Comparison of ENCODE assay signal across 24 mouse cellular contexts in the genomic region with DNA sequence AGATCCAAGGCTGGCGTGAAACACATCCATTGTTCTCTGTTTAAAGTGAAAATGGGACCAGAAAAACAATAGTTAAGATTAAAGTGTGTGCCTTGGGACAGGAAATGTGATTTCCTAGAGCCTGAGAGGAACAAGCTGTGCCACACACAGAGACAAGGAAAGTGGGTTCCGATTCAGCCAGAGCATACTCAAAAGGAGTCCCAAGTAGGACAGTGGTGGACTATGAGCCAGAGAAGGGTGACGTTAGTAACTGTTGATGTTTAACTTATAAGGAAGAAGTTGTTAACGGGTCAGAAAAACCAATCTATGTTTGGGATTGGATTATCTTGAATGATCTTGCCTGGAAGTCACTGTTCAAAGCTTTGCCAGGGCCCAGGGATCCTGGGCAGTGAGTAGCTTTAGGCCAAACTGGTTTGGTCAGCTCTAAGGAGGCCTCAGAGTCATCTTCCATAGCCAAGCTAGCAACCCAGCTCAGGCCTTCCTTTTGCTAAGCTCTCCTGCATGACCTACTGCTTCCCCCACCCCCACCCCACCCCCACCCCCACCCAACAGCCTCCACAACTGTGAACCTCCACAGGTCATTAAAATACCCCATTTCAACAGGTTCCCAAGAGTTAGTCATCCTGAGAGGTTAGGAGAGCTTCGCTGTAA.
A peak's percentile ranks its signal among the peaks of the same experiment; 100 is the strongest.
DNase-seq lines count a peak whose midpoint lies in the region; ATAC-seq and TF ChIP-seq lines count a peak whose summit lies in the region.
"Had no signal": no experiment of that assay in that cellular context is flagged by ENCODE, and none has a peak within 500 bp of the region (broad histone marks: within the 10 kb centered on the region; RNA-seq: fewer than 3 reads in every experiment).

No protein-coding gene starts in this region.

- H3K27ac ChIP-seq in kidney, embryonic 16.5 days (ENCODE audit: low read length): 0 out of 2 replicates have a peak overlapping the region, but pooled peaks have one; percentile 24
- 0 out of 2 replicates have a peak overlapping the region, but pooled peaks have one; percentile 36 for H3K27ac ChIP-seq in stomach, postnatal 0 days (replicated peaks)
- H3K27ac ChIP-seq: forebrain, embryonic 10.5 days; forebrain, embryonic 13.5 days; heart, embryonic 15.5 days; hindbrain, embryonic 10.5 days; hindbrain, embryonic 13.5 days had no signal

- CTCF ChIA-PET in Patski (lab: Charles Lee): no interaction called here

- peaks cover 16% of the 10 kb centered on the region; the same call in 1 of the 2 replicates for H3K4me1 ChIP-seq in kidney, embryonic 16.5 days (ENCODE audit: insufficient read depth, low read length)
- H3K4me1 ChIP-seq in stomach, postnatal 0 days (replicated peaks; ENCODE audit: control insufficient read depth, insufficient read depth): no peaks in the 10 kb centered on the region
- H3K4me1 ChIP-seq: forebrain, embryonic 13.5 days; heart, embryonic 12.5 days; heart, embryonic 15.5 days; hindbrain, embryonic 13.5 days had no signal

- no peak for TF ChIP-seq CTCF in Patski (IDR thresholded peaks at IDR 0.05)
- TF ChIP-seq CTCF in stomach, postnatal 0 days (IDR thresholded peaks at IDR 0.05; ENCODE audit: low read depth): no peak

- H3K4me2 ChIP-seq in kidney, embryonic 16.5 days (replicated peaks; ENCODE audit: low read depth, low read length): no peak overlapping the region
- no peak overlapping the region for H3K4me2 ChIP-seq in stomach, postnatal 0 days (replicated peaks; ENCODE audit: low read depth)
- H3K4me2 ChIP-seq: forebrain, embryonic 13.5 days; heart, embryonic 12.5 days; heart, embryonic 15.5 days; hindbrain, embryonic 13.5 days had no signal

- H3K27me3 ChIP-seq in kidney, embryonic 16.5 days (ENCODE audit: insufficient read depth, low read length): no peaks in the 10 kb centered on the region
- H3K27me3 ChIP-seq in Patski: no peaks in the 10 kb centered on the region
- no peaks in the 10 kb centered on the region for H3K27me3 ChIP-seq in stomach, postnatal 0 days (ENCODE audit: control insufficient read depth, insufficient read depth, low read length)
- H3K27me3 ChIP-seq: forebrain, embryonic 13.5 days; heart, embryonic 12.5 days; heart, embryonic 15.5 days; hindbrain, embryonic 13.5 days had no signal

- POLR2A ChIA-PET in Patski (lab: Charles Lee): interaction anchor here (0.6 kb wide), 1 partner anchor 29 kb away, joined by 4 read pairs; no protein-coding TSS in a partner anchor

- ATAC-seq in kidney, embryonic 16.5 days (ENCODE audit: low FRiP score, low TSS enrichment): peak; percentile 85
- ATAC-seq in Patski: peak; percentile 41
- ATAC-seq in stomach, postnatal 0 days (ENCODE audit: low FRiP score, low TSS enrichment): no peak
- ATAC-seq: CD4-positive, CD25-positive, alpha-beta regulatory T cell, adult 4 months; forebrain, embryonic 13.5 days; forebrain, embryonic 16.5 days; hindbrain, embryonic 16.5 days had no signal

- in situ Hi-C loops in Patski (cut with MboI; ENCODE audit: low pct_unique_long_range_greater_than_20kb): no loop called here

- no peaks in the 10 kb centered on the region for H3K9me3 ChIP-seq in kidney, embryonic 16.5 days (ENCODE audit: low read length)
- no peaks in the 10 kb centered on the region for H3K9me3 ChIP-seq in stomach, postnatal 0 days (ENCODE audit: control insufficient read depth, low read length)
- H3K9me3 ChIP-seq: forebrain, embryonic 10.5 days; forebrain, embryonic 13.5 days; heart, embryonic 12.5 days; heart, embryonic 15.5 days; hindbrain, embryonic 10.5 days; hindbrain, embryonic 13.5 days had no signal

- H3K36me3 ChIP-seq in kidney, embryonic 16.5 days (ENCODE audit: insufficient read depth, low read length): no peaks in the 10 kb centered on the region
- H3K36me3 ChIP-seq in stomach, postnatal 0 days (ENCODE audit: control insufficient read depth, insufficient read depth, low read length): no peaks in the 10 kb centered on the region
- H3K36me3 ChIP-seq: forebrain, embryonic 10.5 days; heart, embryonic 12.5 days; heart, embryonic 15.5 days; hindbrain, embryonic 10.5 days; hindbrain, embryonic 13.5 days had no signal

- no peak for TF ChIP-seq EP300 in stomach, postnatal 0 days (optimal IDR thresholded peaks at IDR 0.05)

- H3K4me3 ChIP-seq in kidney, embryonic 16.5 days (ENCODE audit: low read length): no peak overlapping the region
- H3K4me3 ChIP-seq in stomach, postnatal 0 days (ENCODE audit: low read depth, low read length): no peak overlapping the region
- H3K4me3 ChIP-seq: forebrain, embryonic 10.5 days; forebrain, embryonic 13.5 days; heart, embryonic 12.5 days; heart, embryonic 15.5 days; hindbrain, embryonic 10.5 days; hindbrain, embryonic 13.5 days had no signal

- no peak overlapping the region for H3K9ac ChIP-seq in kidney, embryonic 16.5 days (replicated peaks; ENCODE audit: low read length)
- H3K9ac ChIP-seq in stomach, postnatal 0 days (ENCODE audit: low read length): no peak overlapping the region
- H3K9ac ChIP-seq: forebrain, embryonic 13.5 days; heart, embryonic 12.5 days; heart, embryonic 15.5 days; hindbrain, embryonic 13.5 days had no signal

- DNase-seq in kidney, adult 9 months: peak; percentile 16
- DNase-seq in kidney, postnatal 14 days: no peak
- no peak for DNase-seq in kidney, postnatal 25 days
- DNase-seq in Patski (ENCODE audit: low read depth, low spot score): no peak
- no peak for DNase-seq in stomach, postnatal 0 days (ENCODE audit: low spot score)
- DNase-seq: adrenal gland, postnatal 10 days; adrenal gland, postnatal 36 days; cerebellum, adult 18-20 months; cerebellum, adult 9-10 months; cerebellum, postnatal 14 days; gastrocnemius, postnatal 10 days; gastrocnemius, postnatal 36 days; heart, postnatal 10 days; heart, postnatal 36 days had no signal

- WGBS in kidney, embryonic 16.5 days: 64% methylated on average over 5 of the region's 5 CpGs
- WGBS in stomach, postnatal 0 days: 57% methylated on average over 5 of the region's 5 CpGs
